Comparison of ENCODE assay signal across 8 mouse cellular contexts in genomic region chr9:34489316-34489710, GRCm38 (mm10). TPM values are rescaled to one million over a fixed set of nuclear protein-coding genes. Genes with fewer than 3 reads are reported as not detected.
DNase-seq lines count a peak whose midpoint lies in the region; ATAC-seq and TF ChIP-seq lines count a peak whose summit lies in the region.

No protein-coding gene starts in this region.

- intact Hi-C loops in heart, postnatal 10 days (cut with DNase I) = loop anchor here (5.0 kb wide), 2 partner anchors 437 to 1227 kb away; no protein-coding TSS in a partner anchor

- peak overlapping the region; percentile 78 for H3K9ac ChIP-seq in forebrain, embryonic 14.5 days (ENCODE audit: low read length)
- no peak overlapping the region for H3K9ac ChIP-seq in liver, embryonic 14.5 days (replicated peaks)

- peak overlapping the region; percentile 69 for H3K4me3 ChIP-seq in heart, embryonic 10.5 days
- H3K4me3 ChIP-seq in C2C12 (ENCODE audit: insufficient read depth, poor library complexity, severe bottlenecking) = peak overlapping the region; percentile 43
- peak overlapping the region; percentile 65 for H3K4me3 ChIP-seq in forebrain, embryonic 14.5 days (ENCODE audit: low read depth, low read length)
- peak overlapping the region; percentile 33 to 34 for H3K4me3 ChIP-seq in liver, embryonic 14.5 days (ENCODE audit: insufficient read depth in 1 of 2, low read depth in 2 of 2, low read length in 2 of 2)

- H3K9me3 ChIP-seq in heart, embryonic 10.5 days = no peaks in the 10 kb centered on the region
- no peaks in the 10 kb centered on the region for H3K9me3 ChIP-seq in forebrain, embryonic 14.5 days (replicated peaks; ENCODE audit: control insufficient read depth, low read length)
- no peaks in the 10 kb centered on the region for H3K9me3 ChIP-seq in liver, embryonic 14.5 days (ENCODE audit: control insufficient read depth, low read length)

- H3K27me3 ChIP-seq in heart, embryonic 10.5 days (ENCODE audit: insufficient read depth, poor library complexity, severe bottlenecking) = peaks cover 93% of the 10 kb centered on the region
- H3K27me3 ChIP-seq in C2C12 (ENCODE audit: control insufficient read depth, insufficient read depth, insufficient read length) = no peaks in the 10 kb centered on the region
- peaks cover 15% of the 10 kb centered on the region; the same call in 1 of the 2 replicates for H3K27me3 ChIP-seq in forebrain, embryonic 14.5 days (replicated peaks; ENCODE audit: control insufficient read depth, insufficient read depth, low read length)
- H3K27me3 ChIP-seq in liver, embryonic 14.5 days (ENCODE audit: control insufficient read depth, insufficient read depth, low read length) = peaks cover 52% of the 10 kb centered on the region

- no peaks in the 10 kb centered on the region for H3K36me3 ChIP-seq in heart, embryonic 10.5 days
- H3K36me3 ChIP-seq in C2C12 (ENCODE audit: control insufficient read depth, insufficient read depth) = no peaks in the 10 kb centered on the region
- no peaks in the 10 kb centered on the region for H3K36me3 ChIP-seq in forebrain, embryonic 14.5 days (ENCODE audit: control insufficient read depth, insufficient read depth, low read length)
- no peaks in the 10 kb centered on the region for H3K36me3 ChIP-seq in liver, embryonic 14.5 days (replicated peaks; ENCODE audit: control insufficient read depth, insufficient read depth, low read depth)

- no peak for TF ChIP-seq CTCF in C2C12 (IDR thresholded peaks at IDR 0.05; ENCODE audit: control insufficient read depth, insufficient read depth, insufficient read length)
- TF ChIP-seq CTCF in liver, embryonic 14.5 days (IDR thresholded peaks at IDR 0.05; ENCODE audit: low read depth) = no peak

- no peaks in the 10 kb centered on the region for H3K79me2 ChIP-seq in C2C12 (ENCODE audit: control insufficient read depth, insufficient read depth)

- 1% methylated on average over 13 of the region's 13 CpGs for WGBS in heart, embryonic 10.5 days
- 1% methylated on average over 13 of the region's 13 CpGs for WGBS in forebrain, embryonic 14.5 days
- 2% methylated on average over 13 of the region's 13 CpGs for WGBS in liver, embryonic 14.5 days (ENCODE audit: insufficient replicate concordance)

- no peak for TF ChIP-seq EP300 in liver, embryonic 14.5 days (IDR thresholded peaks at IDR 0.05; ENCODE audit: low read depth)

- H3K4me1 ChIP-seq in heart, embryonic 10.5 days = peaks cover 19% of the 10 kb centered on the region
- peaks cover 4% of the 10 kb centered on the region for H3K4me1 ChIP-seq in forebrain, embryonic 14.5 days (ENCODE audit: control insufficient read depth, insufficient read depth, low read length)
- 0 out of 4 replicates have a peak, but pooled peaks cover 0 to 2% of the 10 kb centered on the region in 2 experiments for H3K4me1 ChIP-seq in liver, embryonic 14.5 days (replicated peaks; ENCODE audit: control insufficient read depth in 2 of 2, insufficient read depth in 2 of 2, low read length in 1 of 2)

- no peak for ATAC-seq in forebrain, embryonic 14.5 days
- no peak for ATAC-seq in liver, embryonic 14.5 days (ENCODE audit: insufficient read depth)

- no peak for DNase-seq in heart, embryonic 10.5 days (ENCODE audit: low spot score)
- DNase-seq in heart, postnatal 10 days = no peak
- DNase-seq in forebrain, embryonic 14.5 days (ENCODE audit: low spot score) = peak; percentile 31
- DNase-seq in liver, embryonic 14.5 days (ENCODE audit: low read depth in 3 of 3, low spot score in 3 of 3) = no peak
- DNase-seq in urinary bladder, postnatal 4 days (ENCODE audit: low spot score in 2 of 2) = no peak
- no peak for DNase-seq in layer of hippocampus, adult 8-10 months (ENCODE audit: low spot score in 2 of 2)
- DNase-seq in cerebellum, postnatal 4 days (ENCODE audit: low spot score in 2 of 2) = no peak

- peak overlapping the region; percentile 65 for H3ac ChIP-seq in C2C12 (ENCODE audit: control insufficient read depth, insufficient read length, low read depth)

- no peak overlapping the region for H3K27ac ChIP-seq in heart, embryonic 10.5 days
- peak overlapping the region; percentile 65; the same call in 1 of the 2 replicates for H3K27ac ChIP-seq in forebrain, embryonic 14.5 days (ENCODE audit: low read depth, low read length)
- H3K27ac ChIP-seq in liver, embryonic 14.5 days = no peak overlapping the region

- no peaks in the 10 kb centered on the region for H3K79me3 ChIP-seq in C2C12 (ENCODE audit: low read depth)

- H3K4me2 ChIP-seq in forebrain, embryonic 14.5 days (ENCODE audit: low read length) = peak overlapping the region; percentile 82
- peak overlapping the region; percentile 25 for H3K4me2 ChIP-seq in liver, embryonic 14.5 days (ENCODE audit: low read depth)

TF ChIP-seq in C2C12, 6 proteins besides CTCF, POLR2A, EP300 and RAD21:
- no peak for TF ChIP-seq USF1 (IDR thresholded peaks at IDR 0.05; ENCODE audit: low read depth)
- TF ChIP-seq MAX (IDR thresholded peaks at IDR 0.05) = no peak
- no peak for TF ChIP-seq MYOG (IDR thresholded peaks at IDR 0.05; ENCODE audit: control insufficient read depth, extremely low read depth, insufficient read length)
- TF ChIP-seq MYOD1 (IDR thresholded peaks at IDR 0.05; ENCODE audit: control insufficient read depth, insufficient read length, low read depth) = no peak
- TF ChIP-seq CEBPB (IDR thresholded peaks at IDR 0.05; ENCODE audit: low read depth) = no peak
- TF ChIP-seq FOSL1 (IDR thresholded peaks at IDR 0.05; ENCODE audit: insufficient read depth, low read length, poor library complexity, severe bottlenecking) = no peak

RNA-seq across cellular contexts. Expression of gene Kirrel3, which starts 3.6 kb away (rescaled TPM):
- polyA plus RNA-seq in heart, embryonic 10.5 days (2016; fragmentation: Nextera tagmentation; extraction: Ambion mirVana) = 0.48 and 1.0 TPM in 2 replicates
- total RNA-seq in heart, postnatal 10 days (2021) = 1 to 10 TPM; 1.3 to 1.7 TPM
- polyA plus RNA-seq in C2C12 (2012; fragmentation: generic; extraction: Trizol) = 5.2 TPM
- 31.0 and 43.8 TPM in 2 replicates for polyA plus RNA-seq in forebrain, embryonic 14.5 days (2014; fragmentation: Nextera tagmentation; extraction: Ambion mirVana)
- polyA plus RNA-seq in liver, embryonic 14.5 days (2012; rRNA removed) = 0.05 and 0.08 TPM in 2 replicates
- 0.03 TPM in 1 of 2 replicates, not detected in the other for polyA plus RNA-seq in liver, embryonic 14.5 days (2014; fragmentation: Nextera tagmentation; extraction: Ambion mirVana)
- total RNA-seq in layer of hippocampus, adult 8-10 months (2022) = 10 to 100 TPM; 49.7 to 55.4 (median 53.9) TPM
